In genomic region chr5:48840971-48841370, GRCm38 (mm10) we compare ENCODE assay signal across 29 mouse cellular contexts.
A peak's percentile ranks its signal among the peaks of the same experiment; 100 is the strongest.
DNase-seq lines count a peak whose midpoint lies in the region; ATAC-seq and TF ChIP-seq lines count a peak whose summit lies in the region.
"Had no signal": no experiment of that assay in that cellular context is flagged by ENCODE, and none has a peak within 500 bp of the region (broad histone marks: within the 10 kb centered on the region; RNA-seq: fewer than 3 reads in every experiment).

No protein-coding gene starts in this region.

- TF ChIP-seq POLR2A in brain, embryonic 14.5 days (IDR thresholded peaks at IDR 0.05; ENCODE audit: borderline replicate concordance, extremely low read depth, insufficient read depth, insufficient read length, poor library complexity, severe bottlenecking), result no peak

- H3K4me1 ChIP-seq in forebrain, embryonic 13.5 days, result no peaks in the 10 kb centered on the region
- H3K4me1 ChIP-seq in forebrain, postnatal 0 days (ENCODE audit: insufficient read depth), result no peaks in the 10 kb centered on the region
- H3K4me1 ChIP-seq in midbrain, embryonic 12.5 days, result no peaks in the 10 kb centered on the region
- no peaks in the 10 kb centered on the region for H3K4me1 ChIP-seq in midbrain, postnatal 0 days (ENCODE audit: insufficient read depth, low read length)
- H3K4me1 ChIP-seq in hindbrain, embryonic 13.5 days (replicated peaks), result no peaks in the 10 kb centered on the region
- H3K4me1 ChIP-seq: embryonic facial prominence, embryonic 13.5 days; forebrain, embryonic 12.5 days; heart, embryonic 10.5 days; heart, embryonic 13.5 days; hindbrain, embryonic 15.5 days had no signal

- H3K27me3 ChIP-seq in forebrain, embryonic 13.5 days, result no peaks in the 10 kb centered on the region
- H3K27me3 ChIP-seq in forebrain, postnatal 0 days (ENCODE audit: insufficient read depth, low read length), result no peaks in the 10 kb centered on the region
- no peaks in the 10 kb centered on the region for H3K27me3 ChIP-seq in midbrain, embryonic 12.5 days
- no peaks in the 10 kb centered on the region for H3K27me3 ChIP-seq in midbrain, postnatal 0 days (ENCODE audit: insufficient read depth, low read length)
- no peaks in the 10 kb centered on the region for H3K27me3 ChIP-seq in hindbrain, embryonic 13.5 days
- H3K27me3 ChIP-seq: CH12.LX; embryonic facial prominence, embryonic 13.5 days; forebrain, embryonic 12.5 days; heart, embryonic 13.5 days; hindbrain, embryonic 15.5 days; Patski had no signal

- no peak overlapping the region for H3K27ac ChIP-seq in forebrain, embryonic 13.5 days
- H3K27ac ChIP-seq in forebrain, postnatal 0 days (ENCODE audit: low read depth, low read length), result no peak overlapping the region
- no peak overlapping the region for H3K27ac ChIP-seq in midbrain, embryonic 12.5 days (replicated peaks)
- no peak overlapping the region for H3K27ac ChIP-seq in midbrain, postnatal 0 days (ENCODE audit: low read depth, low read length)
- H3K27ac ChIP-seq in hindbrain, embryonic 13.5 days, result no peak overlapping the region
- H3K27ac ChIP-seq: embryonic facial prominence, embryonic 10.5 days; embryonic facial prominence, embryonic 13.5 days; forebrain, embryonic 12.5 days; heart, adult 2 months; heart, embryonic 10.5 days; heart, embryonic 13.5 days; hindbrain, embryonic 15.5 days had no signal

- ATAC-seq in forebrain, embryonic 13.5 days, result peak; percentile 48; the same call in 1 of the 2 replicates
- no peak for ATAC-seq in forebrain, postnatal 0 days
- ATAC-seq in midbrain, embryonic 12.5 days (ENCODE audit: low FRiP score, low read depth), result 0 out of 2 replicates have a peak, but pooled peaks have one; percentile 23
- ATAC-seq in midbrain, postnatal 0 days (ENCODE audit: low FRiP score), result no peak
- no peak for ATAC-seq in hindbrain, embryonic 13.5 days (ENCODE audit: low FRiP score)
- ATAC-seq: Patski had no signal

- 9% methylated on average over 2 of the region's 2 CpGs for WGBS in forebrain, embryonic 13.5 days
- WGBS in forebrain, postnatal 0 days, result 28% methylated on average over 2 of the region's 2 CpGs
- WGBS in midbrain, embryonic 12.5 days, result 18% methylated on average over 2 of the region's 2 CpGs
- 47% methylated on average over 2 of the region's 2 CpGs for WGBS in midbrain, postnatal 0 days
- 26% methylated on average over 2 of the region's 2 CpGs for WGBS in hindbrain, embryonic 13.5 days

- no peaks in the 10 kb centered on the region for H3K36me3 ChIP-seq in forebrain, embryonic 13.5 days (ENCODE audit: poor library complexity, severe bottlenecking)
- no peaks in the 10 kb centered on the region for H3K36me3 ChIP-seq in forebrain, postnatal 0 days (ENCODE audit: insufficient read depth)
- no peaks in the 10 kb centered on the region for H3K36me3 ChIP-seq in midbrain, embryonic 12.5 days
- H3K36me3 ChIP-seq in midbrain, postnatal 0 days (ENCODE audit: insufficient read depth, low read length), result no peaks in the 10 kb centered on the region
- H3K36me3 ChIP-seq in hindbrain, embryonic 13.5 days, result no peaks in the 10 kb centered on the region
- H3K36me3 ChIP-seq: embryonic facial prominence, embryonic 10.5 days; embryonic facial prominence, embryonic 13.5 days; forebrain, embryonic 12.5 days; G1E; heart, embryonic 10.5 days; heart, embryonic 13.5 days; hindbrain, embryonic 15.5 days had no signal

- no peak overlapping the region for H3K4me2 ChIP-seq in forebrain, embryonic 13.5 days
- H3K4me2 ChIP-seq in forebrain, postnatal 0 days (ENCODE audit: low read depth), result no peak overlapping the region
- no peak overlapping the region for H3K4me2 ChIP-seq in midbrain, embryonic 12.5 days (replicated peaks)
- H3K4me2 ChIP-seq in midbrain, postnatal 0 days (ENCODE audit: low read depth, low read length, poor library complexity, severe bottlenecking), result no peak overlapping the region
- no peak overlapping the region for H3K4me2 ChIP-seq in hindbrain, embryonic 13.5 days
- H3K4me2 ChIP-seq: embryonic facial prominence, embryonic 13.5 days; forebrain, embryonic 12.5 days; heart, embryonic 13.5 days; hindbrain, embryonic 15.5 days had no signal

- no peaks in the 10 kb centered on the region for H3K9me3 ChIP-seq in forebrain, embryonic 13.5 days (replicated peaks)
- H3K9me3 ChIP-seq in forebrain, postnatal 0 days (ENCODE audit: low read length), result no peaks in the 10 kb centered on the region
- H3K9me3 ChIP-seq in midbrain, embryonic 12.5 days, result no peaks in the 10 kb centered on the region
- no peaks in the 10 kb centered on the region for H3K9me3 ChIP-seq in midbrain, postnatal 0 days (ENCODE audit: low read length)
- H3K9me3 ChIP-seq in hindbrain, embryonic 13.5 days, result no peaks in the 10 kb centered on the region
- H3K9me3 ChIP-seq: embryonic facial prominence, embryonic 10.5 days; embryonic facial prominence, embryonic 13.5 days; forebrain, embryonic 12.5 days; G1E; heart, embryonic 10.5 days; heart, embryonic 13.5 days; hindbrain, embryonic 15.5 days had no signal

- DNase-seq in forebrain, postnatal 0 days, result no peak
- no peak for DNase-seq in midbrain, postnatal 0 days (ENCODE audit: low spot score)
- DNase-seq in brain, embryonic 14.5 days (ENCODE audit: low read depth), result peak; percentile 59
- DNase-seq in embryo, embryonic 11 days, result peak; percentile 7
- no peak for DNase-seq in adrenal gland, adult 8-10 months
- DNase-seq: adrenal gland, postnatal 14 days; B cell, adult 2 months; cerebellum, adult 18-20 months; cerebellum, adult 9-10 months; cerebellum, postnatal 14 days; gastrocnemius, postnatal 10 days; gastrocnemius, postnatal 36 days; heart, adult 2 months; heart, postnatal 14 days; heart, postnatal 4 days; kidney, adult 11 months had no signal

- H3K4me3 ChIP-seq in forebrain, embryonic 13.5 days, result no peak overlapping the region
- H3K4me3 ChIP-seq in forebrain, postnatal 0 days (ENCODE audit: low read depth, low read length), result no peak overlapping the region
- H3K4me3 ChIP-seq in midbrain, embryonic 12.5 days, result no peak overlapping the region
- H3K4me3 ChIP-seq in midbrain, postnatal 0 days (ENCODE audit: low read depth, low read length), result no peak overlapping the region
- H3K4me3 ChIP-seq in hindbrain, embryonic 13.5 days, result no peak overlapping the region
- H3K4me3 ChIP-seq: embryonic facial prominence, embryonic 10.5 days; embryonic facial prominence, embryonic 13.5 days; erythroblast, embryonic 14.5 days; forebrain, embryonic 12.5 days; heart, adult 2 months; heart, embryonic 10.5 days; heart, embryonic 13.5 days; hindbrain, embryonic 15.5 days had no signal

- TF ChIP-seq CTCF in forebrain, postnatal 0 days (IDR thresholded peaks at IDR 0.05; ENCODE audit: low read depth), result no peak
- TF ChIP-seq CTCF in midbrain, postnatal 0 days (IDR thresholded peaks at IDR 0.05), result no peak
- TF ChIP-seq CTCF in brain, embryonic 14.5 days (IDR thresholded peaks at IDR 0.05; ENCODE audit: borderline replicate concordance, extremely low read depth, insufficient read depth, insufficient read length), result no peak

- H3K9ac ChIP-seq in forebrain, embryonic 13.5 days, result no peak overlapping the region
- H3K9ac ChIP-seq in forebrain, postnatal 0 days, result no peak overlapping the region
- H3K9ac ChIP-seq in midbrain, embryonic 12.5 days (replicated peaks), result no peak overlapping the region
- no peak overlapping the region for H3K9ac ChIP-seq in midbrain, postnatal 0 days (replicated peaks; ENCODE audit: low read length, poor library complexity, severe bottlenecking)
- H3K9ac ChIP-seq in hindbrain, embryonic 13.5 days, result no peak overlapping the region
- H3K9ac ChIP-seq: embryonic facial prominence, embryonic 13.5 days; forebrain, embryonic 12.5 days; heart, embryonic 13.5 days; hindbrain, embryonic 15.5 days had no signal

Comparison
In these comparisons a context has a peak if more than half of its experiments do, and no peak if none do; other contexts are left out.
1. ATAC-seq: peak in forebrain, embryonic 13.5 days (single experiment) and midbrain, embryonic 12.5 days (single experiment); none in forebrain, postnatal 0 days (single experiment), midbrain, postnatal 0 days (single experiment) and hindbrain, embryonic 13.5 days (single experiment).
2. DNase-seq: peak in brain, embryonic 14.5 days (single experiment) and embryo, embryonic 11 days (single experiment); none in forebrain, postnatal 0 days (single experiment), midbrain, postnatal 0 days (single experiment) and adrenal gland, adult 8-10 months (single experiment).